Mouse (Mus musculus) lung, postnatal 0 days (tissue): ENCODE results near the gene Npy2r.

Experiments
- CTCF ChIP-seq: IDR thresholded peaks from 2 replicates; pipeline ENCODE4 v1.5.1; 2016; ENCODE audit warnings: antibody characterized with exemption, mild to moderate bottlenecking
- EP300 ChIP-seq: IDR thresholded peaks from 2 replicates; pipeline ENCODE4 v1.6.1; 2016; ENCODE audit warnings: antibody characterized with exemption, mild to moderate bottlenecking, control low read depth

DNA sequence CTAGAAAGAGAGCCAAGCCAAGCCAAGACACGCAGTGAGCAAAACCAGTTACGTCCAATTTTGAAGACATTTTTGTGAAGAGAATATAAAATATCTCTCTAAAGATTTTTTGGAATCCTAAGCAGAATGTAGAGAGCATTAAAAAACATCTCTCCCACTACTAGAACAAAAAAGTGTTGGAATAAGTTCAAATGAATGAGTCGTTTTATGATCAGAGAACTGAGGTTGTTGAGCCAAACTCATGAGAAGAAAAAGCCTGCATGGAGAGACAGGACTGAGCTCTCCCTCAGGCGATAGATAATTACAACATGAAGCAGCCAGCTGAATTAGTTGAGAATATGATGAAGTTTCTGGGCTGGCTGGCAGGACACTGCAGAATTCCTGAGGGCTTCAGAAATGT is 49.9 kb downstream of the Npy2r start:
- TF ChIP-seq EP300 (no peak), CTCF (no peak)
